Mouse (Mus musculus) liver, adult 2 months (tissue): ENCODE data around the gene Cttnbp2.

ENCODE experiments used
- CTCF ChIP-seq: fragments of 200-500 bp; IDR thresholded peaks from 2 replicates; pipeline ENCODE4 v1.5.1; 2011; ENCODE audit warnings: low read depth, low read length, control low read depth
- POLR2A ChIP-seq: fragments of 200-500 bp; IDR thresholded peaks from 2 replicates; pipeline ENCODE4 v1.6.1; 2011; ENCODE audit warnings: low read length, control low read depth; ENCODE audit not compliant: insufficient read depth; ENCODE audit errors: extremely low read depth

GRCm38 (mm10) chr6:18499833-18500232 is 14.8 kb downstream of the Cttnbp2 start:
- TF ChIP-seq CTCF (no peak), POLR2A (no peak)
